Mouse (Mus musculus) natural killer cell, adult 2 months (primary cell): ENCODE data around the gene Adk.

ENCODE experiments used
- DNase-seq, 2 experiments: peaks; one replicate each; pipeline ENCODE4 v3.0.0; 2022; ENCODE audit warnings: low spot score in 2 of 2

Adk gene

GRCm38 (mm10) chr14:21100876-21101275 is 48.5 kb downstream of the Adk start:
- DNase-seq = no peak

GRCm38 (mm10) chr14:21101562-21101961 is 49.2 kb downstream of the Adk start:
- DNase-seq = no peak

- no peak for DNase-seq
Observed at GRCm38 (mm10) chr14:21102666-21103203, 50.4 kb downstream of the Adk start.

GRCm38 (mm10) chr14:21105049-21105448 is 52.7 kb downstream of the Adk start:
- no peak for DNase-seq

- peak in 1 of 2 experiments; percentile 8 for DNase-seq
Observed at GRCm38 (mm10) chr14:21106582-21106981, 54.2 kb downstream of the Adk start.

GRCm38 (mm10) chr14:21107551-21107950 is 55.2 kb downstream of the Adk start:
- DNase-seq = no peak

- DNase-seq = no peak
Observed at GRCm38 (mm10) chr14:21110492-21110891, 58.1 kb downstream of the Adk start.

- no peak for DNase-seq
Observed at GRCm38 (mm10) chr14:21111500-21111899, 59.1 kb downstream of the Adk start.

- no peak for DNase-seq
Observed at GRCm38 (mm10) chr14:21112174-21112573, 59.8 kb downstream of the Adk start.

GRCm38 (mm10) chr14:21112742-21113141 is 60.4 kb downstream of the Adk start:
- DNase-seq = no peak

GRCm38 (mm10) chr14:21114339-21114738 is 62.0 kb downstream of the Adk start:
- DNase-seq = no peak

GRCm38 (mm10) chr14:21115318-21115717 is 62.9 kb downstream of the Adk start:
- DNase-seq = no peak

GRCm38 (mm10) chr14:21115888-21116460 is 63.6 kb downstream of the Adk start:
- no peak for DNase-seq

GRCm38 (mm10) chr14:21118095-21118494 is 65.7 kb downstream of the Adk start:
- DNase-seq = no peak

GRCm38 (mm10) chr14:21119653-21120313 is 67.4 kb downstream of the Adk start:
- DNase-seq = no peak

- peak in 1 of 2 experiments; percentile 42 for DNase-seq
Observed at GRCm38 (mm10) chr14:21120473-21120872, 68.1 kb downstream of the Adk start.

GRCm38 (mm10) chr14:21127215-21127614 is 74.8 kb downstream of the Adk start:
- DNase-seq = no peak

GRCm38 (mm10) chr14:21136906-21137305 is 84.5 kb downstream of the Adk start:
- DNase-seq = peak; percentile 22 to 47

- DNase-seq = no peak
Observed at GRCm38 (mm10) chr14:21142603-21143002, 90.2 kb downstream of the Adk start.

- peak in 1 of 2 experiments; percentile 27 for DNase-seq
Observed at GRCm38 (mm10) chr14:21143406-21144115, 91.2 kb downstream of the Adk start.

- no peak for DNase-seq
Observed at GRCm38 (mm10) chr14:21147171-21147570, 94.8 kb downstream of the Adk start.

GRCm38 (mm10) chr14:21150301-21150700 is 97.9 kb downstream of the Adk start:
- DNase-seq = no peak

- no peak for DNase-seq
Observed at GRCm38 (mm10) chr14:21152055-21152454, 99.7 kb downstream of the Adk start.
